Mouse (Mus musculus) layer of hippocampus, adult 11-12 months (tissue): ENCODE results near the gene Flt3l.
"Not testable (repeated sequence)": the region's sequence is repeated elsewhere in the genome, so short reads cannot be mapped to it uniquely, and the experiment has no call there.

Experiments
- DNase-seq: peaks from one replicate; pipeline ENCODE4 v3.0.0; 2022; ENCODE audit warnings: low spot score

The Flt3l gene

GRCm38 (mm10) chr7:45141914-45142313 lies 5.7 kb upstream of the Flt3l start:
- DNase-seq, result no peak

- DNase-seq, result no peak
Observed at GRCm38 (mm10) chr7:45141319-45141718, 5.1 kb upstream of the Flt3l start.

GRCm38 (mm10) chr7:45139904-45140723 lies 3.9 kb upstream of the Flt3l start:
- no peak for DNase-seq

GRCm38 (mm10) chr7:45138403-45138802 lies 2.2 kb upstream of the Flt3l start:
- DNase-seq, result no peak

- no peak for DNase-seq
Observed at GRCm38 (mm10) chr7:45137171-45138006, 1.2 kb upstream of the Flt3l start.

GRCm38 (mm10) chr7:45135370-45135769 lies 862 bp downstream of the Flt3l start:
- no peak for DNase-seq

- DNase-seq, result no peak
Observed at GRCm38 (mm10) chr7:45134544-45135026, 1.6 kb downstream of the Flt3l start.

GRCm38 (mm10) chr7:45133446-45134159 lies 2.6 kb downstream of the Flt3l start:
- DNase-seq, result no peak

GRCm38 (mm10) chr7:45131850-45132249 lies 4.4 kb downstream of the Flt3l start:
- DNase-seq, result no peak

GRCm38 (mm10) chr7:45129776-45130512 lies 6.3 kb downstream of the Flt3l start:
- DNase-seq, result no peak

- DNase-seq, result no peak
Observed at GRCm38 (mm10) chr7:45129318-45129717, 6.9 kb downstream of the Flt3l start.

GRCm38 (mm10) chr7:45128624-45129246 lies 7.5 kb downstream of the Flt3l start, which contains the start of gene Rpl13a:
Gene Rpl13a (minus strand): TSS chr7:45128761.
- DNase-seq, result peak; percentile 99

- no peak for DNase-seq
Observed at GRCm38 (mm10) chr7:45127700-45128224, 8.5 kb downstream of the Flt3l start.

GRCm38 (mm10) chr7:45126844-45127699 lies 9.2 kb downstream of the Flt3l start:
- DNase-seq, result no peak

- DNase-seq, result no peak
Observed at GRCm38 (mm10) chr7:45126147-45126843, 9.9 kb downstream of the Flt3l start.

GRCm38 (mm10) chr7:45125649-45126048 lies 10.6 kb downstream of the Flt3l start:
- DNase-seq, result not testable (repeated sequence)

- DNase-seq, result no peak
Observed at GRCm38 (mm10) chr7:45125144-45125600, 11.1 kb downstream of the Flt3l start.

- peak; percentile 99 for DNase-seq
Observed at GRCm38 (mm10) chr7:45124224-45125143, 11.7 kb downstream of the Flt3l start, which contains the start of gene Rps11. Gene Rps11 (minus strand): TSS chr7:45124439.
